In the genomic region with DNA sequence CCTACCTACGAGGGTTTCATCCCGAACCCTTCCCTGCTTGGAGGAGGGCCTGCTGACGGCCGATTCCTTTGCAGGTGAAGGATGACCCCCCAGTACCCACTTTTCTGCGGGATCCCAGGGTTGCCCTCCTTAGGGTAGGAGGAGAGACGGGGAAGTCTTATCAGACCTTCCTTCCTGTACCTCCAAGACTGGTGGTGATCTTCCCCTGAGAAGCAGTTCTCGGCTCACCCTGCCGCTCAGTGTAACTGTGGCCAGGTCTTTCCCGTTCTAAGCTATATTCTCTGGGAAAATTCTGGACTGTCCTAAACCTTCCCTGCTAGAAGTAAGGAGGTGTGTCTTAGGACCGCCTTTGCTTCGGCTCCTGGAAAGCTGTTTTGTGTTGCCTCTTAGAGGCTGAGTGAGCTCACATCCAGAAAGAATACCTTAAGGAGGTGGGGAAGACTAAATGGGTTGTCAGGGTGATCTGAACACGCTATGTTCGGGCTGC, we compare ENCODE assay signal across 8 mouse cellular contexts. TPM values are rescaled to one million over a fixed set of nuclear protein-coding genes. Genes with fewer than 3 reads are reported as not detected.
DNase-seq lines count a peak whose midpoint lies in the region; ATAC-seq and TF ChIP-seq lines count a peak whose summit lies in the region.

No protein-coding gene starts in this region.

- no peak for DNase-seq in lung, postnatal 25 days (ENCODE audit: low spot score)
- peak; percentile 27 for DNase-seq in embryo, embryonic 11.5 days (ENCODE audit: low read depth, low spot score)
- DNase-seq in hindbrain, postnatal 0 days (ENCODE audit: low spot score): peak; percentile 58
- peak; percentile 57 for DNase-seq in midbrain, embryonic 14.5 days
- no peak for DNase-seq in ovary, adult 18-20 months (ENCODE audit: low spot score)
- no peak for DNase-seq in cerebellum, postnatal 14 days
- DNase-seq in urinary bladder, postnatal 10 days (ENCODE audit: low spot score): no peak

- ATAC-seq in lung, embryonic 16.5 days (ENCODE audit: low read depth): peak; percentile 7
- ATAC-seq in hindbrain, postnatal 0 days: peak; percentile 6
- ATAC-seq in midbrain, embryonic 14.5 days (ENCODE audit: low FRiP score, low TSS enrichment): no peak

- H3K9ac ChIP-seq in lung, embryonic 16.5 days (ENCODE audit: low read length): peak overlapping the region; percentile 93
- H3K9ac ChIP-seq in hindbrain, postnatal 0 days (replicated peaks; ENCODE audit: low read length): peak overlapping the region; percentile 63
- H3K9ac ChIP-seq in midbrain, embryonic 14.5 days (replicated peaks; ENCODE audit: low read length): peak overlapping the region; percentile 64

- H3K4me2 ChIP-seq in lung, embryonic 16.5 days (ENCODE audit: low read depth, low read length): peak overlapping the region; percentile 82
- H3K4me2 ChIP-seq in hindbrain, postnatal 0 days (ENCODE audit: low read depth, low read length): peak overlapping the region; percentile 75
- H3K4me2 ChIP-seq in midbrain, embryonic 14.5 days (ENCODE audit: low read length): peak overlapping the region; percentile 80

- WGBS in lung, embryonic 16.5 days: 0% methylated on average over 13 of the region's 13 CpGs
- WGBS in hindbrain, postnatal 0 days: under 1% methylated on average over 13 of the region's 13 CpGs
- 0% methylated on average over 13 of the region's 13 CpGs for WGBS in midbrain, embryonic 14.5 days

- H3K4me3 ChIP-seq in lung, embryonic 16.5 days (ENCODE audit: low read length): peak overlapping the region; percentile 78
- H3K4me3 ChIP-seq in hindbrain, postnatal 0 days (ENCODE audit: low read length): peak overlapping the region; percentile 65
- peak overlapping the region; percentile 60 for H3K4me3 ChIP-seq in midbrain, embryonic 14.5 days (replicated peaks; ENCODE audit: low read depth, low read length)

- no peaks in the 10 kb centered on the region for H3K27me3 ChIP-seq in lung, embryonic 16.5 days (ENCODE audit: control insufficient read depth, insufficient read depth, low read depth, low read length)
- H3K27me3 ChIP-seq in hindbrain, postnatal 0 days (ENCODE audit: insufficient read depth, low read length): no peaks in the 10 kb centered on the region
- no peaks in the 10 kb centered on the region for H3K27me3 ChIP-seq in midbrain, embryonic 14.5 days (ENCODE audit: control insufficient read depth, insufficient read depth, low read length)

- H3K27ac ChIP-seq in lung, embryonic 16.5 days (ENCODE audit: low read length): peak overlapping the region; percentile 100
- H3K27ac ChIP-seq in hindbrain, postnatal 0 days: peak overlapping the region; percentile 94
- peak overlapping the region; percentile 100 for H3K27ac ChIP-seq in midbrain, embryonic 14.5 days (replicated peaks; ENCODE audit: low read depth, low read length)

- no peak for TF ChIP-seq CTCF in hindbrain, postnatal 0 days (IDR thresholded peaks at IDR 0.05; ENCODE audit: low read depth)

- H3K9me3 ChIP-seq in lung, embryonic 16.5 days (ENCODE audit: control insufficient read depth, low read length): no peaks in the 10 kb centered on the region
- H3K9me3 ChIP-seq in hindbrain, postnatal 0 days (ENCODE audit: low read length): no peaks in the 10 kb centered on the region
- H3K9me3 ChIP-seq in midbrain, embryonic 14.5 days (ENCODE audit: control insufficient read depth, low read length): no peaks in the 10 kb centered on the region

- peaks cover 16% of the 10 kb centered on the region for H3K36me3 ChIP-seq in lung, embryonic 16.5 days (ENCODE audit: control insufficient read depth, insufficient read depth, low read length)
- no peaks in the 10 kb centered on the region for H3K36me3 ChIP-seq in hindbrain, postnatal 0 days (ENCODE audit: insufficient read depth, low read length)
- H3K36me3 ChIP-seq in midbrain, embryonic 14.5 days (ENCODE audit: control insufficient read depth, insufficient read depth, low read length): peaks cover 17% of the 10 kb centered on the region

- peaks cover 27% of the 10 kb centered on the region for H3K4me1 ChIP-seq in lung, embryonic 16.5 days (replicated peaks; ENCODE audit: control insufficient read depth, insufficient read depth, low read length)
- H3K4me1 ChIP-seq in hindbrain, postnatal 0 days (ENCODE audit: insufficient read depth, low read length): 0 out of 2 replicates have a peak, but pooled peaks cover 20% of the 10 kb centered on the region
- peaks cover 22% of the 10 kb centered on the region for H3K4me1 ChIP-seq in midbrain, embryonic 14.5 days (ENCODE audit: control insufficient read depth, insufficient read depth, low read length)

RNA-seq across cellular contexts. Expression of a gene that starts 0.5 kb away (rescaled TPM):
- 67.8 and 68.4 TPM in 2 replicates for polyA plus RNA-seq in lung, embryonic 16.5 days (2015; fragmentation: Nextera tagmentation; extraction: Ambion mirVana)
- 9.9 and 10.2 TPM in 2 replicates for total RNA-seq in hindbrain, postnatal 0 days (2014; rRNA removed)
- polyA plus RNA-seq in hindbrain, postnatal 0 days (2015; fragmentation: Nextera tagmentation; extraction: Ambion mirVana): 34.4 and 36.7 TPM in 2 replicates
- 41.9 and 49.2 TPM in 2 replicates for polyA plus RNA-seq in midbrain, embryonic 14.5 days (2014; fragmentation: Nextera tagmentation; extraction: Ambion mirVana)

RNA-seq across cellular contexts. Expression of a gene that starts 0.6 kb away (rescaled TPM):
- polyA plus RNA-seq in lung, embryonic 16.5 days (2015; fragmentation: Nextera tagmentation; extraction: Ambion mirVana): 18.1 and 19.7 TPM in 2 replicates
- total RNA-seq in hindbrain, postnatal 0 days (2014; rRNA removed): 29.0 and 39.7 TPM in 2 replicates
- polyA plus RNA-seq in hindbrain, postnatal 0 days (2015; fragmentation: Nextera tagmentation; extraction: Ambion mirVana): 3.5 and 5.0 TPM in 2 replicates
- polyA plus RNA-seq in midbrain, embryonic 14.5 days (2014; fragmentation: Nextera tagmentation; extraction: Ambion mirVana): 14.2 and 16.5 TPM in 2 replicates

RNA-seq across cellular contexts. Expression of a gene that starts 22.4 kb away (rescaled TPM):
- 9.9 and 10.5 TPM in 2 replicates for polyA plus RNA-seq in lung, embryonic 16.5 days (2015; fragmentation: Nextera tagmentation; extraction: Ambion mirVana)
- total RNA-seq in hindbrain, postnatal 0 days (2014; rRNA removed): 0.78 and 1.2 TPM in 2 replicates
- polyA plus RNA-seq in hindbrain, postnatal 0 days (2015; fragmentation: Nextera tagmentation; extraction: Ambion mirVana): 1.1 and 1.2 TPM in 2 replicates
- 0.26 and 0.29 TPM in 2 replicates for polyA plus RNA-seq in midbrain, embryonic 14.5 days (2014; fragmentation: Nextera tagmentation; extraction: Ambion mirVana)

RNA-seq across cellular contexts. Expression of a gene that starts 41.0 kb away (rescaled TPM):
- 2.6 and 3.2 TPM in 2 replicates for polyA plus RNA-seq in lung, embryonic 16.5 days (2015; fragmentation: Nextera tagmentation; extraction: Ambion mirVana)
- total RNA-seq in hindbrain, postnatal 0 days (2014; rRNA removed): 0.22 and 2.0 TPM in 2 replicates
- 0.58 and 0.90 TPM in 2 replicates for polyA plus RNA-seq in hindbrain, postnatal 0 days (2015; fragmentation: Nextera tagmentation; extraction: Ambion mirVana)
- 2.5 and 4.6 TPM in 2 replicates for polyA plus RNA-seq in midbrain, embryonic 14.5 days (2014; fragmentation: Nextera tagmentation; extraction: Ambion mirVana)

RNA-seq across cellular contexts. Expression of a gene that starts 44.4 kb away (rescaled TPM):
- polyA plus RNA-seq in lung, embryonic 16.5 days (2015; fragmentation: Nextera tagmentation; extraction: Ambion mirVana): 2.7 and 3.6 TPM in 2 replicates
- 0.26 TPM in 1 of 2 replicates, not detected in the other for total RNA-seq in hindbrain, postnatal 0 days (2014; rRNA removed)
- polyA plus RNA-seq in hindbrain, postnatal 0 days (2015; fragmentation: Nextera tagmentation; extraction: Ambion mirVana): 0.13 and 0.32 TPM in 2 replicates
- 0.22 and 0.53 TPM in 2 replicates for polyA plus RNA-seq in midbrain, embryonic 14.5 days (2014; fragmentation: Nextera tagmentation; extraction: Ambion mirVana)

Comparison
In these comparisons a context has a peak if more than half of its experiments do, and no peak if none do; other contexts are left out.
1. DNase-seq: peak in embryo, embryonic 11.5 days (single experiment), hindbrain, postnatal 0 days (single experiment) and midbrain, embryonic 14.5 days (single experiment); none in lung, postnatal 25 days (single experiment), ovary, adult 18-20 months (single experiment), cerebellum, postnatal 14 days (0 of 2) and urinary bladder, postnatal 10 days (single experiment).
2. Peak in every context shown above with its lines, with median percentiles within 50 percentile points of each other: H3K27ac ChIP-seq, H3K4me2 ChIP-seq, H3K4me3 ChIP-seq and H3K9ac ChIP-seq.